Mouse (Mus musculus): ENCODE measurements at regions not wholly inside any gene's neighbourhood (a gene's known extent, or its start where the extent isn't known, plus 50 kb on each side); places are given as distances from the start of the nearest gene placed in this dataset.
A peak's percentile ranks its signal among the peaks of the same experiment; 100 is the strongest.

- DNase-seq (ENCODE audit: low spot score in 2 of 2): no peak
Observed at GRCm38 (mm10) chr5:46488140-46488942, 630.9 kb upstream of the Lcorl start.

- DNase-seq (ENCODE audit: low spot score in 2 of 2): no peak
Observed at GRCm38 (mm10) chr5:46486740-46487326, 629.4 kb upstream of the Lcorl start.

GRCm38 (mm10) chr5:46456356-46456755 is 598.9 kb upstream of the Lcorl start:
- DNase-seq (ENCODE audit: low spot score in 2 of 2): no peak

- no peak for DNase-seq (ENCODE audit: low spot score in 2 of 2)
Observed at GRCm38 (mm10) chr5:46448274-46448673, 590.9 kb upstream of the Lcorl start.

- no peak for DNase-seq (ENCODE audit: low spot score in 2 of 2)
Observed at GRCm38 (mm10) chr5:46445844-46446243, 588.4 kb upstream of the Lcorl start.

GRCm38 (mm10) chr5:46445122-46445521 is 587.7 kb upstream of the Lcorl start:
- no peak for DNase-seq (ENCODE audit: low spot score in 2 of 2)

GRCm38 (mm10) chr5:46443805-46444340 is 586.5 kb upstream of the Lcorl start:
- DNase-seq (ENCODE audit: low spot score in 2 of 2): no peak

- DNase-seq (ENCODE audit: low spot score in 2 of 2): no peak
Observed at GRCm38 (mm10) chr5:46442600-46443248, 585.3 kb upstream of the Lcorl start.

GRCm38 (mm10) chr5:46441716-46442115 is 584.3 kb upstream of the Lcorl start:
- DNase-seq (ENCODE audit: low spot score in 2 of 2): no peak

GRCm38 (mm10) chr5:46431644-46432367 is 574.4 kb upstream of the Lcorl start:
- DNase-seq (ENCODE audit: low spot score in 2 of 2): no peak

GRCm38 (mm10) chr5:46422738-46423137 is 565.3 kb upstream of the Lcorl start:
- no peak for DNase-seq (ENCODE audit: low spot score in 2 of 2)

- DNase-seq (ENCODE audit: low spot score in 2 of 2): no peak
Observed at GRCm38 (mm10) chr5:46406969-46407368, 549.6 kb upstream of the Lcorl start.

- no peak for DNase-seq (ENCODE audit: low spot score in 2 of 2)
Observed at GRCm38 (mm10) chr5:46406404-46406803, 549.0 kb upstream of the Lcorl start.

GRCm38 (mm10) chr5:46386591-46386990 is 529.2 kb upstream of the Lcorl start:
- DNase-seq (ENCODE audit: low spot score in 2 of 2): no peak

GRCm38 (mm10) chr5:46367328-46367727 is 509.9 kb upstream of the Lcorl start:
- no peak for DNase-seq (ENCODE audit: low spot score in 2 of 2)

GRCm38 (mm10) chr5:46363661-46364060 is 506.2 kb upstream of the Lcorl start:
- DNase-seq (ENCODE audit: low spot score in 2 of 2): no peak

- no peak for DNase-seq (ENCODE audit: low spot score in 2 of 2)
Observed at GRCm38 (mm10) chr5:46361637-46362036, 504.2 kb upstream of the Lcorl start.

GRCm38 (mm10) chr5:46348448-46348847 is 491.0 kb upstream of the Lcorl start:
- DNase-seq (ENCODE audit: low spot score in 2 of 2): no peak

GRCm38 (mm10) chr5:46347368-46348083 is 490.1 kb upstream of the Lcorl start:
- DNase-seq (ENCODE audit: low spot score in 2 of 2): peak; percentile 30 to 40

GRCm38 (mm10) chr5:46338461-46338860 is 481.0 kb upstream of the Lcorl start:
- DNase-seq (ENCODE audit: low spot score in 2 of 2): no peak

GRCm38 (mm10) chr5:46330880-46331279 is 473.5 kb upstream of the Lcorl start:
- DNase-seq (ENCODE audit: low spot score in 2 of 2): no peak
